Mouse (Mus musculus): ENCODE data around the gene Wipf1. TPM values are rescaled to one million over a fixed set of nuclear protein-coding genes. Genes with fewer than 3 reads are reported as not detected.
A peak's percentile ranks its signal among the peaks of the same experiment; 100 is the strongest.

The Wipf1 gene
- total RNA-seq, 1 experiment from 2014 or later = 109 TPM

DNA sequence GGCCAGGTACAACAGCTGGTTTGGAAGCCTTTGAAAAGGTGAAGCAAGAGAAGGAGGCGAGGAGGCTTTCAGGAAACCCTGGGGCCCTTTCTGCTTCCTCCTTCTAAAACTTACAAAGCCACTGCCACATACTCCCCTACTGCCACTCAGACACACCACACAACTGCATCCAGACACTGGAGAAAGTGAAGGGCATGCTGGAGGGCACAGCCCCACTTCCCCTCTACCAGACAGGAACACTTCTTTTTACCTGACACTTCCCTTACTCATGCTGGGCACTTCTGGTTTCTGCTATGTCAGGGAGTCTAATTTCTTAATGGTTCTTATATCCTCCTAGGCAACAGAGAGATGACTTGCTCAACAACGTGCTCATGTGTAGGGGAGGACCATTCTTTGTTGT is 19.0 kb upstream of the Wipf1 start:
- peak; percentile 68; the same call in 1 of the 2 replicates for ATAC-seq (ENCODE audit: extremely low read depth, insufficient number of reproducible peaks, low FRiP score, poor library complexity, severe bottlenecking)

DNA sequence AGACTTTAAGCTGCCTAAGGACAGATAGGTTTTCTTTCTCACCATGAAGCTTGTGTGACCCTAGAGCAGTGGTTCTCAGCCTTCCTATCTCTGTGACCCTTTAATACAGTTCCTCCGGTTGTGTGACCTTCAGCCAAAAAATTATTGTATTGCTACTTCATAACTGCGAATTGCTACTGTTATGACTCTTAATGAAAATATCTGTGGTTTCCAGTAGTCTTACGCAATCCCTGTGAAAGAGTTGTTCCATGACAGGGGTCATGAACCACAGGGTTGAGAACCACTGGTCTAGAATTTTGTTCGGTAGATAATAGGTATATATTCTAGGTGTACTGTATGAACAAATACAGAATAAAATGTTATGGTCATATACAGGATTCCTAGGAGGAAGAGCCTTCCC is 17.7 kb upstream of the Wipf1 start:
- ATAC-seq (ENCODE audit: extremely low read depth, insufficient number of reproducible peaks, low FRiP score, poor library complexity, severe bottlenecking) = no peak

DNA sequence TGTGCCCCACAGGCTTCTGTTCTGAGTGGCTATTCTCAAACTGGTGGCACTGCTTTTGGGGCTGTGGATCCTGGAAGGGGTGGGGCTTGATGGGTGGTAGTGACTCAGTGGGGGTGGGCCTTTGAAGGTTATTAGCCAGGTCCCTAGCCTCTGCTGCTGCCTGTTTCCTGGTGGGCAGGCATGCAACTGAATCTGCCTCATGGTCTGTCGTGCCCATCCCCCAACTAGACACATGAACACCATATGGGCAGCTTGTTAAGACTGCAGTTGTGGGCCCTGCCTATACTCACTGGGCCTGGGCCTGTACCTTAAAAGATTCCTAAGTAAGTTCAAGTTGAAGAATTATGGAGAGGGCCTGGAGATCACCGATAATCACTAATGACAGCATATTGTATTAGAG is 16.0 kb upstream of the Wipf1 start:
- no peak for ATAC-seq (ENCODE audit: extremely low read depth, insufficient number of reproducible peaks, low FRiP score, poor library complexity, severe bottlenecking)

DNA sequence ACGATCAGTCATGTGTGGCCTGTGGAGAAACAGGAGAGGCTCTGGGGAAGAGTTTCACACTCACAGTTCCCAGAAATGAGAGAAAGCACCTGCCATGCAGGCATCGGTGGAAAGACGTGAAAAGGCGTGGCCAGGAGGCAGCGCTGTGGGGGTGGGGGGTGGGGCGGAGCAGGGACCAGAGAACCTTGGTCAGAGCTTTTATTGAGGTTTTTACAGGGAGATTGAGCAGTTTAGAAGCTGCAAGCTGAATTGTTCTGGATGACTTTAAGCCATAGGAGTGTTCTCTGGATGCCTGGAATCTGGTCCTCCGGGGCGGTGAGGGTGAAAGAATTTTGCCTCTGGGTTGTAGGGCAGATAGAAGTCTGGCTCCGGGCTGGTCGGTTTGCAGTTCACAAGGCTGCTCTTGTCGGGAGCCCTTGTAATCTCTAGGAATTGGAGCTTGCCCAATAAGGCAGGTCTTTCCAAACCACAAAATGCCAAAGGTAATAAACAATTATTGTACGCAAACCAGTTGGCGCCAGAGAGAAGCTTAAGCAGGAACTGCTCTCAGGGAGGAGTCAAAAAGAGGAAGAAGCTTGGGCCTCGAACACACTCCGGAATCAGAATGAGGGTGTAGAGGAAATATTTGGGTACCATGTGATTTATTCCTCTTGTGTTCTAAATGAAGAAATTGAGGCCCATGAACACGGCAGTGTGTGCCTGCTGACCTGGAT is 11.1 kb upstream of the Wipf1 start:
- ATAC-seq (ENCODE audit: extremely low read depth, insufficient number of reproducible peaks, low FRiP score, poor library complexity, severe bottlenecking) = peak; percentile 89

GRCm38 (mm10) chr2:73539697-73540096 is 10.2 kb upstream of the Wipf1 start:
- no peak for ATAC-seq (ENCODE audit: extremely low read depth, insufficient number of reproducible peaks, low FRiP score, poor library complexity, severe bottlenecking)

DNA sequence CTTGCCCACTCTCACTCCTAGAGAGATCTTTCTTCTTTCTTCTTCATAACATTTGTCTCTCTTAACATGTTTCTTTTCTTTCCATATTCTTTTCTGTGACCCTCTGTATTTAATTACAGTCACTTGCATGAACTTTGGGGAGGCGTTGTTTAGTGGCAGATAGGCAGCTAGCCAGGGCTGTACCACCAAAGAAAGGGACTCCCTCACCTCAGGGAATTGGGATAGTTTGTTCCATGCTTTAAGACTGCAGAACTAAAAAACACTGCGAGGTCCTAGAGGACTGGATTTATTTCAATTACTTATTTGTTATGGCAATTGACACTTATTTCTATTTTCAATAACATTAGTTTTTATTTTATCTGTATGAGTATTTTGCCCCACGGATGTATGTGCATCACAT is 9.6 kb upstream of the Wipf1 start:
- ATAC-seq (ENCODE audit: extremely low read depth, insufficient number of reproducible peaks, low FRiP score, poor library complexity, severe bottlenecking) = no peak

DNA sequence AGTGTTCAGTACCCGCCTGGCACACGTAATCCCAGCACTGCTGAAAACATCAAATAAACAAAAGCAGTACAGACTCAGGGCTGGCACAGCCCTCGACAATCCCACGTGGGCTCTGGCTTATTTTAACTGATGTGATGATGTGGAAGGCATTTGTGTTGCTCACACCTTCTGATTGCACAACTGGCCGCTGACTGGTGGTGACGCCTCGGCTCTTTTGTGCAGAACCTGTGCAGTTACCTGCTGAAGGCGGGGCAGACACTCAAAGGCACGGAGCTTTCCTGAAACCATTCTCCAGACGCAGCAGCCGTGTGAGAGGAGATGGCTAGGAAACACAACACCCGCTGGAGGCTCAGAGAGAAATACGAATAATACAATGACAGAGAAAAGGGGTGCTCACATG is 9.1 kb upstream of the Wipf1 start:
- no peak for ATAC-seq (ENCODE audit: extremely low read depth, insufficient number of reproducible peaks, low FRiP score, poor library complexity, severe bottlenecking)

DNA sequence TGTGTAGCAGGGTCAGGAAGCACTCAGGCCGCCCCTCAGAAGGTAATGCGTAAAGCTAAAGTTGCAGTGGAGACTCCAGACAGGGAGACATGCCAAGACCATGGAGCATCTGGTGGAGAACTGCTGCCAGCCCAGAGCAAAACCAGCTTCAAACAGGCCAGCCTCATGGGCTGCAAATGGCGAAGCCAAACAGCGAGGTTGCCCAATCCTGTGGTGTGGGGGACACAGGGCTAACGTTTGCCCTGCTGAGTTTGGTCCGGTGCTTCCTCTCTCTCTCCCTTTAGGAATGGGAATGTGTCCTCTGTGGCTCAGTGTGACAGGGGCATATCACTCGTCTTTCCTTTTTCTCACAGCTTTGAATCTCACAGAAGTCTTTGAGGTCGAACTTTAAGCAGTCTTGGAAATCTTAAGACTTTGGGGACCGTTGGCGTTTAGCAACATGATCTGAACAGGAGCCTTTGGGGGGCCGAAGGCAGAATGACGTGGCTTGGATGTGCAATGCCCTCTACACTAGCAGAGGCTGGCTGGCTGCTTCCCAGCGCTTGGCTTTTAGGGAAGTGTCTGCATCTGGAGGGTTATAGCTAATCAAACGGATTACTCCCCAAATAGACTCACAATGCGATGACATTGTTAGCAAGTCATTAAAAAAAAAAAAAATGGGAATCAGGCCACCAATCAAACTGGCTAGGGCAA is 6.7 kb upstream of the Wipf1 start:
- ATAC-seq (ENCODE audit: extremely low read depth, insufficient number of reproducible peaks, low FRiP score, poor library complexity, severe bottlenecking) = no peak

DNA sequence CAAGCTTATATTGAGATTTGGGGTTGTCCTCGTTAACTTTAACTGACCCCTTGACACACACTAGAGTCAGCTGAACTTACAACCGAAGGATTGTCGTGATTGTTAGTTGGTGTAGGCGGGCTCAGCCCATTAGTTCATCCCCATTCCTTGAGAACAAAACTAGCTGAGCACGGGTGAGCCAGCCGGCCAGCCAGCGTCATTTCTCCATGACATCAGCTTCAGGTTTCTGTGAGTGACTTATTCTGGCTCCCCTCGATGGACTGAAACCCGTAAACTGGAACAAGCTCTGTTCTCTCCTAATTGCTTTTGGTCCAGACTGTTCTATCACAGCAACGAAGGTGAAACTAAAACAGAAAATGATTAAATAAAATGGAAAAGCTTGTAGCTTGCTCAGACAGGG is 5.2 kb upstream of the Wipf1 start:
- ATAC-seq (ENCODE audit: extremely low read depth, insufficient number of reproducible peaks, low FRiP score, poor library complexity, severe bottlenecking) = no peak

GRCm38 (mm10) chr2:73530487-73530886 is 953 bp upstream of the Wipf1 start:
- ATAC-seq (ENCODE audit: extremely low read depth, insufficient number of reproducible peaks, low FRiP score, poor library complexity, severe bottlenecking) = no peak

- ATAC-seq (ENCODE audit: extremely low read depth, insufficient number of reproducible peaks, low FRiP score, poor library complexity, severe bottlenecking) = no peak; the same call in 1 of the 2 replicates
Measured at GRCm38 (mm10) chr2:73528516-73529355, 798 bp downstream of the Wipf1 start.

- ATAC-seq (ENCODE audit: extremely low read depth, insufficient number of reproducible peaks, low FRiP score, poor library complexity, severe bottlenecking) = no peak
Measured at GRCm38 (mm10) chr2:73527956-73528355, 1.6 kb downstream of the Wipf1 start.

DNA sequence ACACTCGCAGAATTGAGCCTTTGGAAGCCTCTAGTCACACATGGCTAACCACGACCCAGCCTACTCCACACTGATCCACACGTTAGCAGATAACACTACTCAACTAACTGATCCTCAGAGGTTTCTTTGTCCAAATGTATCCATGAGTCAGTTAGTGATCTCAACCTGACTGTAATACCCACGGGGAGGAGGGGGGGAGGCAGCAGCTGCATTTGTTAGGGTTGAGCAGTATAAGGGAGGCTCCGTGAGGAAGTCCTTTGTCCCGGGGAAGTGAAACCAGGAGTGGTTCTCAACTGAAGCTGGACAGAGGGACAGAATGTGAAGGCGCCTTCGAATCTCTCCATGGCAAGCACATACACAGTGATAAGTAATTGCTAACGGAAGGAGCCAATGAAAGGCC is 2.8 kb downstream of the Wipf1 start:
- no peak for ATAC-seq (ENCODE audit: extremely low read depth, insufficient number of reproducible peaks, low FRiP score, poor library complexity, severe bottlenecking)

DNA sequence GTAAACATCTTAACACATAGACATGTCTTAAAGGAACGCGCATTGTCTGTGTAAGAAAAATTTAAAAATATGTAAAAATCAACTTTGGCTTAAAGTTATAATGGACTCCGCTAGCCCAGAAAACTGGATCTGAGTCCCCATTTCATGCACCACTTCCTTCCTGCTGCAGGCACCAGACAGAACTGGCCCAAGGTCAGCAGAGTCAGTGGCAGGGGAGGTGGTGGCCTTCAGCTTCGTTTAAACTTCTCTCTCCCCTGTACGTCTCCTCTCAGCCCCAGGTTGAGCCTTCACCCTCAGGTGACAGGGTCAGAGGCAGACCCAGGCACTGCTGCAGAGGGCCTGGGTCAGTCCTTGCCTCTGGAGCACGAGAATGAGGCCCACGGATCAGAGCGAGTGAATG is 6.6 kb downstream of the Wipf1 start:
- ATAC-seq (ENCODE audit: extremely low read depth, insufficient number of reproducible peaks, low FRiP score, poor library complexity, severe bottlenecking) = no peak

DNA sequence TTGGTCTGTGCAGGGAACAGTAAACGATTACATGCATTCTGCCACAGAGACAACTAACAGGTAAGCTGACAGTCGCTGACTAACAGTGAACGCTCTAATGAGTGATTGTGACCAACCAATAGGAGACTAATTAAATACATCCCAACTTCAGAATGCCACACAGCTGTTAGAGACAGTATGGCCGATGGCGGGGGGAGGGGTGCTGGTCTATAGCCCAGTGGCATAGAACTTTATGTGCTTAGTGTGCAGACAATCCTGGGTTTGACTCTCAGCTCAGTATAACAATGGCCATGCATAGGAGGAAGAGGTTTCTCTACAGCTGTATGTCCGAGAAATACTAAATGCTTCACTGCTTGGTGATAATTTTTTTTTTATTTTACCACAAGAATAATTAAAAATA is 7.2 kb downstream of the Wipf1 start:
- ATAC-seq (ENCODE audit: extremely low read depth, insufficient number of reproducible peaks, low FRiP score, poor library complexity, severe bottlenecking) = no peak

DNA sequence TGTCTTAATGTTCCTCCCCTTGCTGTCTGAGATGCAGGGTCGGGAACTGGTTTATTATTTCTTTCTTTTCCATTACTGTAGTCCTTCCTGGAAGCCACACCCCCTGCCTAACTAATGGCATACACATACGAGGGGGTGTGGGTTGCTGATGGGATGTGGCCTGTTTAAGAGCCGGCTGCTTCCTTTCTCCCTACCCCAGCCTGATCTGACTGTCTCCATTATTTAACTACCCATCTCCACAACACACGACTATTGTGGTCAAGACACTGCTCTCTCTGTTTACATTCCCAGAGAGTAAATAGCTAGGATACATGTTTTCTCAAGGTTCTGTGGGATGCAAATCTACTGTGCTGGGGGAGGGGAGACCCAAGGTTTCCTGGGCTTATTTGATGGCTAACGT is 7.8 kb downstream of the Wipf1 start:
- no peak for ATAC-seq (ENCODE audit: extremely low read depth, insufficient number of reproducible peaks, low FRiP score, poor library complexity, severe bottlenecking)

DNA sequence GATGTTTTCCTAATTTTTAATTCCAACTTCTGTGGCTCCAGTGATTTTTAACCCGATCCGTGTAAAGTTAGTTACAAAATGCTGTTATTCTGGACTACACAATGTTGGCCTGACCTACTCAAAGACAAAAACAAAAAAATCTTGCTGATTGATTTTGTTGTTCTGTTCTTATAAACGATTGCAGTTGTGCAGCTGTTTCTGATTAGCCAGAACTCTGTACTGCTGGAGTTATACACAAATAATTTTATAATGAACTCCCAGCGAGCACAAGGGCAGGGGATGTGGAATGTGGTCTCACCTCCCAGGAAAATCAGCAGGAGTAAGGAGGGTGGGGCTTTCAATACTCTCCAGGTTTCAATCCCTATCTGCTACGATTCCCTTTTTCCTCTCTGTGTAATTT is 10.6 kb downstream of the Wipf1 start:
- no peak for ATAC-seq (ENCODE audit: extremely low read depth, insufficient number of reproducible peaks, low FRiP score, poor library complexity, severe bottlenecking)

DNA sequence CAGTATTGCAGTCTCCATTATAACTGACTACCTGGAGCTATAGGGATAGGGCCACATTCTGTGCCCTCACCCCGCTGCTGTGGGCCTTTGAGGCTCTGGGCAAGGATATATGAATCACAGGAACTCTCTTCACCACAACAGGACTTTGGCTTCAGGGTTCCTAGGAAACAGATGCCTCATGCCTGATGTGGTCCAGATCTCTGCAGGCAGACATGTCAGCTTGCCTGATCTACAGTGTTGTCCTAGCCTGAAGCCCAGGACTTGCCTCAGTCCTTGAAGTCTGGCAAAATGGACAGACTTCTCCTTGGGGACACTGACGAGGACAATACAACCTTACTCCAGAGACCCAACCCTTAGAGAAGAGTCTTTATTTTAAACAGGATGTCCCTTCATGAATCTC is 11.2 kb downstream of the Wipf1 start:
- ATAC-seq (ENCODE audit: extremely low read depth, insufficient number of reproducible peaks, low FRiP score, poor library complexity, severe bottlenecking) = no peak

DNA sequence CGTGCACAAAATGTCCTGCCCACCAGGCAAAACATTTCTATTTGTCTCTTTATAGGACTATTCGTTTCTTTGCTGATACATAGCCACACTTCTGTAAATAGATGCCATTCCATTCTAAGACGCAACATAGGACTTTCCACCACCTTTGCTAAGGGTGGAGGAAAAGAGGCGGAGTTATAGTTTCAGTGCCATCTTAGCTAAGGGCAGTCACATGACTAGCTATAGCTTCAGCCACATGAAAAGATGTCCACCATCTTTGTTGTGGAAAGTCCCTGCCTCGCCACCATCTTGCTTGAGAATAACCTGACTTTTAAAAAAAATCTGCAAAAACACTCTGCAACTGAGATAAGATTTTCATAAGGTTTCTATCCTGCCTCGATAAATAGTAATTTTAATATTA is 15.4 kb downstream of the Wipf1 start:
- no peak for ATAC-seq (ENCODE audit: extremely low read depth, insufficient number of reproducible peaks, low FRiP score, poor library complexity, severe bottlenecking)

DNA sequence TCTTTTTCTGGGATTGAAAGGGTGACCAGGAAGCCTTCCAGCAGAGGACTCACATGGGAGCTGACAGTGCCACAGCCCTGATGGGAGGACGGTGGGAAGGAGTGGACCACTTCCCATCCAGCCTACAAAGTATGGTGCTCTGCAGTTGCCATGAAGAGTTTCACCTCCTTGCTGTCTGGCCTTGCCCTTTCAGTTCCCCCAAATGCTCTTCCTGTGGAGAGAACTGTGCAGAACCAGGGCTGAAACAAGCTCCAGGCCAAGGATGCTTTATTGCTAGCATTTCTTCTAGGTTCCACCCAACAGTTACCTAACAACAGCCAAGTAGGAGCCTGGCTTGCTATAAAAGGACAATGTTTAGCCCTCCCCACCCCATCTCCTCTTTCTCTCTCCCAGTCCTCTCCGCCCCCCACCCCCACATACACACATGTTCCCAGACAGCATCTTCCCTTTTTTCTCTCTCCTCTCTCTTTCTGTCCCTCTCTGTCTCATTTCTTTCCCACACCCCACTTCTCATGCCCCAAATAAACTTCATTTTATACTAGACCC is 16.3 kb downstream of the Wipf1 start:
- no peak for ATAC-seq (ENCODE audit: extremely low read depth, insufficient number of reproducible peaks, low FRiP score, poor library complexity, severe bottlenecking)

Data from neutrophil, adult 5-6 weeks (primary cell).